Mouse (Mus musculus) stomach, postnatal 0 days (tissue): Measurements from ENCODE around the gene Ap1m1.

ENCODE experiments used
- CTCF ChIP-seq: IDR thresholded peaks from 2 replicates; pipeline ENCODE4 v1.5.1; 2016; ENCODE audit warnings: antibody characterized with exemption, low read depth, mild to moderate bottlenecking, moderate library complexity
- EP300 ChIP-seq: optimal IDR thresholded peaks from 2 replicates; pipeline ENCODE3; 2016; ENCODE audit warnings: antibody characterized with exemption

DNA sequence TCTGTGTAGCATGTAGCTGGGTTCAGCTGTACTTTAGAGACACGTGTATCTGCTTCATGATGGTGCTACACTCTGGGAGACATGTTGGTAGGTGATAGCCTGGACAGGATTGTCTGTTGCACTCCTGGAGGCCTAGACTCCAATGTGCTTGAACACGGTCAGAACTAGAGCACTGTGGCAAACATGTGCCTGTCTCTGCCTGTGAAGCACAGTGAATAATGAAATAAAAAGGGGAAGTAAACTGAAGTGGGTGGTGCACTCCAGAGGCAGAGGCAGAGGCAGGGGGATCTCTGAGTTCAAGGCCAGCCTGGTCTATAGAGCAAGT lies 49.6 kb upstream of the Ap1m1 start:
- TF ChIP-seq CTCF: no peak
- no peak for TF ChIP-seq EP300
